Mouse (Mus musculus) ES-Bruce4 (cell line): ENCODE results near the gene Stx12.

Experiments used
- CTCF ChIP-seq: IDR thresholded peaks from one replicate; pipeline ENCODE4 v1.8.1; 2011; ENCODE audit warnings: low read depth, low read length
- EP300 ChIP-seq: IDR thresholded peaks from 2 replicates; pipeline ENCODE4 v1.6.1; 2011; ENCODE audit warnings: low read depth, low read length; ENCODE audit not compliant: insufficient read depth
- POLR2A ChIP-seq: IDR thresholded peaks from one replicate; pipeline ENCODE4 v1.8.1; 2011; ENCODE audit warnings: low read length; ENCODE audit not compliant: insufficient read depth

- TF ChIP-seq EP300 (no peak), CTCF (no peak), POLR2A (no peak)
Measured at GRCm38 (mm10) chr4:132884844-132885374, 600 bp upstream of the Stx12 start.
